Mouse (Mus musculus) embryonic facial prominence, embryonic 11.5 days (tissue): ENCODE measurements at regions not wholly inside any gene's neighbourhood (a gene's known extent, or its start where the extent isn't known, plus 50 kb on each side); places are given as distances from the start of the nearest gene placed in this dataset.

ENCODE experiments used
- ATAC-seq: fragments of 200-750 bp; cut with Nextera tagmentation; replicated peaks from 2 replicates; pipeline ENCODE4 v1.8.0; 2017; ENCODE audit warnings: low read depth; ENCODE audit not compliant: insufficient number of reproducible peaks, low FRiP score, low TSS enrichment
- DNase-seq: peaks from one replicate; pipeline ENCODE4 v3.0.0-alpha.2; 2015; ENCODE audit warnings: low spot score
- H3K27ac ChIP-seq: fragments of 300-500 bp; sonication (generic); replicated peaks from 2 replicates; pipeline ENCODE4 v1.5.1; 2014; ENCODE audit warnings: mild to moderate bottlenecking, low read depth, low read length, control low read depth
- H3K27me3 ChIP-seq: fragments of 300-500 bp; sonication (generic); 2 replicates; pipeline ENCODE4 v1.6.1; 2014; ENCODE audit warnings: mild to moderate bottlenecking, low read length, moderate library complexity, mixed read lengths; ENCODE audit not compliant: control insufficient read depth, insufficient read depth
- H3K36me3 ChIP-seq: fragments of 300-500 bp; sonication (generic); replicated peaks from 2 replicates; pipeline ENCODE4 v1.6.1; 2014; ENCODE audit warnings: low read depth, mild to moderate bottlenecking, low read length, moderate library complexity, mixed read lengths; ENCODE audit not compliant: control insufficient read depth, insufficient read depth
- H3K4me1 ChIP-seq: fragments of 300-500 bp; sonication (generic); 2 replicates; pipeline ENCODE4 v1.6.1; 2014; ENCODE audit warnings: low read length, mixed read lengths; ENCODE audit not compliant: control insufficient read depth, insufficient read depth
- H3K4me2 ChIP-seq: fragments of 300-500 bp; sonication (generic); 2 replicates; pipeline ENCODE4 v1.6.1; 2014; ENCODE audit warnings: low read depth, mild to moderate bottlenecking, control low read depth, low read length, moderate library complexity
- H3K4me3 ChIP-seq: fragments of 300-500 bp; sonication (generic); 2 replicates; pipeline ENCODE4 v1.5.1; 2014; ENCODE audit warnings: low read depth, low read length, control low read depth
- H3K9ac ChIP-seq: fragments of 300-500 bp; sonication (generic); replicated peaks from 2 replicates; pipeline ENCODE4 v1.6.1; 2014; ENCODE audit warnings: mild to moderate bottlenecking, control low read depth, low read length
- H3K9me3 ChIP-seq: fragments of 300-500 bp; sonication (generic); replicated peaks from 2 replicates; pipeline ENCODE4 v1.6.1; 2016; ENCODE audit warnings: mild to moderate bottlenecking, low read length, inconsistent platforms, mixed read lengths; ENCODE audit not compliant: control insufficient read depth
- WGBS: fragments of 180-500 bp; shearing (Covaris S2); extraction: QIAGEN DNeasy Blood & Tissue Kit; methylation state at CpG from one replicate; pipeline ENCODE4 v1.1.7; 2014; 5-methylcytosine and 5-hydroxymethylcytosine counted together

DNA sequence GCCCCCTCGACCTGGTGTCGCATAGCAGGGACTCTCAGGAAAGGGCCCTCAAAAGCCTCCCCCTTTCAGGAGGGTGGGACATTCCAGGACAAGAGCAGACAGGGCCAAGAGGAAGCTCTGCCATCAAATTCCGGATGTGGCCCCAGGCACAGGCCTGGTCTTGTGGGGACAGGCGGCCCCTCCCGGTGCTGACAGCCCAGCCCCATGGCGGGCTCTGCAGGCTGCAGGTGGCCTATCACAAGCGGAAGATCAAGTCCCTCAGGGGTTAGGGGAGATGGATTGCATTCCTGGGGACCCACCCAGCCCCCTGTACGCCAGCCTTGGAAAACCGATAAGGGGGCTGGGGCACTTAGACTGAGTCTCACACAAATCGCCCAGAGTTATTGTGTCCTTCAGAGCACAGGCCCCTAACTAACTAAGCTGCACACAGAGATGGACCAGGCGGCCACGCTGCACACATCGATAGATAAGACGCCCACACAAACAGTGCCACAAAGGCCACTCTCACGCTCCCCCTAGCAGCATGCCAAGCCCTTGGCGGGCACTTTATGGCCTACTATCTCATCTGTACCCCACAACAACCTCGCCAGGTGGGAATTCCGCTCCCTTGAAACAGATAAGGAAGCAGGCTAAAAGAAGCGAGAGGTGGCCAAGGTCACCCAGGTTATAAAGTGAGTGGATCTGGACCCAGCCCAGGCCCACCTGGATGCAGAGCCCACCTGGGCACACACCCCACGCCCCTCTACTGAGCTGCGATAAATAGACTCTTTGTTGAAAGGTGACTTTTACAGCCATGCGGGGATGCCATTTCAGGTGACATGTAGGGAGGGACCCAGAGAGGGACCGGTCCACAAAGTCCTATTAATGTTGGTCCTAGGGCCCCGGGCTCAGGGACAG lies 55.5 kb downstream of the Gm5294 start:
- 64% methylated on average over 24 of the region's 24 CpGs for WGBS
- no peak for ATAC-seq
- peak; percentile 25 for DNase-seq
- H3K4me1 ChIP-seq: no peaks in the 10 kb centered on the region
- no peaks in the 10 kb centered on the region for H3K27me3 ChIP-seq
- no peak overlapping the region for H3K9ac ChIP-seq
- H3K9me3 ChIP-seq: no peaks in the 10 kb centered on the region
- no peak overlapping the region for H3K4me3 ChIP-seq
- H3K27ac ChIP-seq: no peak overlapping the region
- H3K4me2 ChIP-seq: no peak overlapping the region
- H3K36me3 ChIP-seq: no peaks in the 10 kb centered on the region

DNA sequence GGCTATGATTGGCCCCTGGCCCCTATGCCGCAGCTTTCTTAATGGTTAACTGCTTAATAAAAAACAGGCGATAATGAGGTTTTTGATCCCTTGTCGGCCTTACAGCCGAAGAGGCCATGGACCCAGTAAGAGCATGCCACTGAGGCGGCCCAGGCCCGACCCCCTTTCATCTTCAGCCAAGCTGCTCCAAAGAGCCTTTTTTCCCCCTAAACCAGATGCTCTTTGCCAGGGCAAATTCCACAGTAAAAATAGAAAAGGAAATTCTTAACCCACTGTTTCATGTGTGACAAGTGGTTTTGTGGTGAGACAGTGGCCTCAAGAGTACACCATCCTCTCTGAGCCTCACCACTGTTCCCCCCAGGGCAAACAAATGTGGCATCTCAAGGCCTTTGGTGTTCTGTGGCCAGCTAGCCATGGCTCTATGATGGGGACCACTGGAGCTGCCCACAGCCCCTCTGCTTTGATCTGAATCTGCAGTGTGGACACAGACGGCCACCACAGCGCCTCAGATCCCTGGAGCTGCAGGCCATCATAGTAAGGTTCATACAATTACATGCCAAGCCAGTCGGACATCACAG lies 61.9 kb downstream of the Gm5294 start:
- no peak overlapping the region for H3K9ac ChIP-seq
- no peak for ATAC-seq
- no peaks in the 10 kb centered on the region for H3K9me3 ChIP-seq
- no peaks in the 10 kb centered on the region for H3K4me1 ChIP-seq
- no peak overlapping the region for H3K27ac ChIP-seq
- H3K36me3 ChIP-seq: no peaks in the 10 kb centered on the region
- H3K4me2 ChIP-seq: no peak overlapping the region
- H3K27me3 ChIP-seq: no peaks in the 10 kb centered on the region
- DNase-seq: no peak
- WGBS: 59% methylated on average over 9 of the region's 9 CpGs
- H3K4me3 ChIP-seq: no peak overlapping the region

DNA sequence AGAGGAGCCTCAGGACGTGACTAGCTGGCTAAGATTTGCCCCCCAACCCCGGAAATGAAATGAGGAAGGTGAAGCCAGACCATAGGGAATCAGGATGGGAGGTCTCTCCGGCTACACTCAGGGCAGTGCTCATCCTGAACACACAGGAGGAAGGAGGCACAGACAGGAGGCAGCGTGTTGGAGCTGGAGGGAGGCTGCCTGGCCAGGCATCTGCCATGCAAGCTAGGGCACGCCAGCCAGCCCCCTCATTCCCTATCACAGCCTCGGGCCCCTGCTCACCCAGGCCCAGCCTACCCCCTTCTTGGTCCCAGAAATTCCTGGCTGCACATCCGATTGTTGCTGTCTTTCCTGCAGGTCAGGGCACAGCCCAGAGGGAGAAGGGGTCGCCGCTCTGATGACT lies 63.7 kb downstream of the Gm5294 start:
- Histone ChIP-seq H3K4me1 (no peaks in the 10 kb centered on the region), H3K27ac (no peak overlapping the region), H3K4me3 (no peak overlapping the region), H3K9me3 (no peaks in the 10 kb centered on the region), H3K9ac (no peak overlapping the region), H3K27me3 (no peaks in the 10 kb centered on the region), H3K4me2 (no peak overlapping the region), H3K36me3 (no peaks in the 10 kb centered on the region)
- WGBS: 54% methylated on average over 9 of the region's 9 CpGs
- DNase-seq (peak; percentile 20), ATAC-seq (no peak)

DNA sequence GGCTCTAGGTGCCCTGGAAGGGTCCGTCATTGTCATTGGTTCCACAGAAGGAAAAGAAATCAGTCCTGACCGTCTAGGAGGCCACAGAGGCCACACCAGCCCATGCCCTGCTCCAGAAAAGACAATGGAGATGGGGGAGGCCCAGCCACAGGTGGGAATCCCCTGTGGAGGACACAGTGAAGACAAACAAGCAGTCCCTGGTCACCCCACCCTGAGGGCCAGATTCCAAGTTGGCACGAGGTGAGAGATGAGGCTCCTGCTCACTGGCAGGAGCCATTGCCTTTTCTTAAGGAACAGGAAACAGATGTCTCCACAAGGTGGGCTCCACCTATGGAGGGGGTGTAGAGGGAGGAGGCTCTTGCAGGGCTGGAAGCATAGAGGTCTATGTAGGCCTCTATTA lies 66.0 kb downstream of the Gm5294 start:
- ATAC-seq: no peak
- H3K9ac ChIP-seq: no peak overlapping the region
- no peak overlapping the region for H3K4me2 ChIP-seq
- no peaks in the 10 kb centered on the region for H3K4me1 ChIP-seq
- H3K36me3 ChIP-seq: no peaks in the 10 kb centered on the region
- no peak overlapping the region for H3K4me3 ChIP-seq
- 71% methylated on average over 3 of the region's 3 CpGs for WGBS
- no peaks in the 10 kb centered on the region for H3K27me3 ChIP-seq
- no peaks in the 10 kb centered on the region for H3K9me3 ChIP-seq
- no peak for DNase-seq
- no peak overlapping the region for H3K27ac ChIP-seq

DNA sequence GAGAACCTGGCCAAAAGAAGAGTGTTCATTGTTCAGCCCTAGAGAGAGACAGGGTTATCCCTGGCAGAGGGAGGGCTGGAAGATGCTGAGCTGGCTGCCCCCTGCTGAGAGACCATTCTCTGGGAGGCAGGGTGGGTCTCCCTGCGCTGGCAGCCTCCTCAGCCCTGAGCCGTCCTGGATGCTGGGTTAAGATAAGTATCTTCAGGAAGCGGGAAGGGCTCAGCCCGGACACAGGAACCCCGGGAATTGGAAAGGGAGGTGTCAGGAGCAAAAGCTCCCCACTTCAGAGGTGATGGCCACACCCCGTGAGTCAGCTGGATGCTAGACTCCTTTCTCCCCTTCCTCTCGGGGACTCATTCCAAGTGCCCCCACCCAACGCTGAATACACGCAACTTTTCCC lies 68.9 kb downstream of the Gm5294 start:
- H3K9ac ChIP-seq: no peak overlapping the region
- no peak for DNase-seq
- ATAC-seq: no peak
- no peak overlapping the region for H3K4me3 ChIP-seq
- 69% methylated on average over 9 of the region's 9 CpGs for WGBS
- no peak overlapping the region for H3K4me2 ChIP-seq
- H3K4me1 ChIP-seq: no peaks in the 10 kb centered on the region
- H3K9me3 ChIP-seq: no peaks in the 10 kb centered on the region
- H3K27me3 ChIP-seq: no peaks in the 10 kb centered on the region
- H3K27ac ChIP-seq: no peak overlapping the region
- no peaks in the 10 kb centered on the region for H3K36me3 ChIP-seq

DNA sequence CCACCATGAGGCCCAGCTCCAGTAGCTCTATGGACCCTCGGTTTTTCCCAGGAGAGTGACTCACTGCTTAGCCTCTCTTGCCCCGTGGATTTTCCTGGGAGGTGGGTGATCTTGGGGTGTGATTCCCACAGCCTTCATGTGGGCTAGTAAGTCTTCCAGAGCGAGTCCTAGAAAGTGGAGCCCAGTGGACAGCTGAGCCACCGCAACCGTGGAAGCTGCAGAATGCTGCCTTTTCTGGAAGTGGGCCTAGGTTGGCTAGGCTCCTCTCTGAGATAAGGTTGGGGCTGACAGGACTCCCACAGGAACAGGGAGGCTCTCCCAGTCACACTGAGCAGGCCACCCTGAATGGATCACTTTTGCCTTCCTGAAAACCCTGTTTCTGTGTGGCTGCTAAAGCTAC lies 69.9 kb downstream of the Gm5294 start:
- H3K4me3 ChIP-seq: no peak overlapping the region
- DNase-seq (no peak), ATAC-seq (no peak)
- H3K9me3 ChIP-seq: no peaks in the 10 kb centered on the region
- 87% methylated on average over 5 of the region's 5 CpGs for WGBS
- no peaks in the 10 kb centered on the region for H3K4me1 ChIP-seq
- no peak overlapping the region for H3K4me2 ChIP-seq
- no peaks in the 10 kb centered on the region for H3K27me3 ChIP-seq
- H3K9ac ChIP-seq: no peak overlapping the region
- H3K36me3 ChIP-seq: no peaks in the 10 kb centered on the region
- no peak overlapping the region for H3K27ac ChIP-seq

DNA sequence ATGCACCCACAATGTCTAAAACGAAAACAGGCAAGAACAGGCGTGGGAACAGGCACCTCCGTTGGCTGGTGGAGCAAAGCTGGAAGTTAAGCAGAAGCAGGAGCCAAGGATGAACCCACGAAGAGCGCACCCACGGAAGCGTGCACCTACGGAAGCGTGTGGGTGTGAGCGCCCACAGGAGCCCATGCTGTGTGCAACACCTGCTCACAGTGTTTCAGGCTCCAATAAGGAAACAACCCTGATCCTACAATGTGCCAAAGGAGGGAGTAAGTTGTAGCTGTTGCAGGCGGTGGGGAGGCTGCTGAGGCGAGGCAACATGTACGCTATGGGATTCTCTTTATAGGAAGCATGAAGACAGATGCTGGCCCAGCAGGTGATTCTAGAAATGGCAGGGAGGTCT lies 74.6 kb downstream of the Gm5294 start:
- no peak overlapping the region for H3K4me3 ChIP-seq
- H3K4me2 ChIP-seq: no peak overlapping the region
- ATAC-seq (no peak), DNase-seq (no peak)
- no peak overlapping the region for H3K9ac ChIP-seq
- peaks cover 3% of the 10 kb centered on the region; the same call in 1 of the 2 replicates for H3K4me1 ChIP-seq
- H3K36me3 ChIP-seq: no peaks in the 10 kb centered on the region
- no peak overlapping the region for H3K27ac ChIP-seq
- WGBS: 91% methylated on average over 13 of the region's 13 CpGs
- no peaks in the 10 kb centered on the region for H3K27me3 ChIP-seq
- H3K9me3 ChIP-seq: no peaks in the 10 kb centered on the region

DNA sequence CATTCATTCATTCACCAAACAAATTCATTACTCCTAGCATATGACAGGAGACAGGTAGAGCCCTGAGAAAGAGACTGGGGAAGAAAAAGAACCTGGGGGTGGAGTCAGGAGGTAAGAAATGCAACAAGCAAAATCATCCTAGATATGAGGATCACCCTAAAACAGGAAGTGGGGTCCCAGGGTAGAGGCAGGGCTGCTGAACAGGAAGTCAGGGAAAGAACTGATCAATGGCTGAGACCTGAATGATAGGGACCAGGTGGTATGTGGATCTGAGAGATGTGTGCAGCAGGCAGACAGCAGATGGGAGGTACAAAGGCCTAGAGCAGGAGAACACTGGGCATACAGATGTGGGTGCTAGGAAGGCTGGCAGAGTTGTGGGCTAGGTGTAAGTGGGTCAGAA lies 77.4 kb downstream of the Gm5294 start:
- ATAC-seq (no peak), DNase-seq (no peak)
- Histone ChIP-seq H3K4me1 (peaks cover 3% of the 10 kb centered on the region; the same call in 1 of the 2 replicates), H3K27me3 (no peaks in the 10 kb centered on the region), H3K9ac (no peak overlapping the region), H3K4me3 (no peak overlapping the region), H3K9me3 (no peaks in the 10 kb centered on the region), H3K27ac (no peak overlapping the region), H3K4me2 (no peak overlapping the region), H3K36me3 (no peaks in the 10 kb centered on the region)
